Mouse (Mus musculus) liver, postnatal 0 days (tissue): Measurements from ENCODE around the gene Frmd4b.

Experiments
- CTCF ChIP-seq: sonication (generic); IDR thresholded peaks from 2 replicates; pipeline ENCODE4 v1.5.1; 2016; ENCODE audit warnings: antibody characterized with exemption, low read depth
- EP300 ChIP-seq: IDR thresholded peaks from 2 replicates; pipeline ENCODE4 v1.6.1; 2016; ENCODE audit warnings: antibody characterized with exemption, low read depth, mild to moderate bottlenecking

DNA sequence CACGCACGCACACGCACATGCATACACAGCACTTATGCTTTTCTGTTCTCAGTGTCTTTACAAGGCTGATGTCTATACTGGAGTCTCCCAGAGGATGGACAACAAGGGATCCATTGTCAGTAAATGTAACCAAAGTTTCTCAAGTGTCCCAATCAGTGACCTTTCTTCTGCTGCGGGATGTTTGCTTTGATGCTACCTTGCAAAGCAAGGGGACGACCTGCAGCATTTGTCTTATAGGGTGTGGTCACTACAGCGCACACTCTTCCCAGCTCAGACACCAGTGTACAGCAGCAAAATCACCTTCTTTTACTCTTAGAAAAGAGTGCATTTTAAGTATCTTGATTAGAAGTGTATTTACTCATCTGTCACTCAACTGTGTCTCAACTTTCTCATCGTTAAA is 35.4 kb downstream of the Frmd4b start:
- TF ChIP-seq CTCF (no peak), EP300 (no peak)
